Mouse (Mus musculus) limb, embryonic 15.5 days (tissue): Measurements from ENCODE around the gene Smg6. TPM values are rescaled to one million over a fixed set of nuclear protein-coding genes. Genes with fewer than 3 reads are reported as not detected.

Source experiments
- ATAC-seq: fragments of 200-750 bp; cut with Nextera tagmentation; 2 replicates; pipeline ENCODE4 v1.8.0; 2017; ENCODE audit warnings: low read depth, moderate TSS enrichment; ENCODE audit not compliant: insufficient number of reproducible peaks, low FRiP score, low TSS enrichment
- H3K27ac ChIP-seq: fragments of 300-500 bp; sonication (generic); 2 replicates; pipeline ENCODE4 v1.5.1; 2015; ENCODE audit warnings: moderate library complexity, mild to moderate bottlenecking, inconsistent platforms
- H3K27me3 ChIP-seq: fragments of 300-500 bp; sonication (generic); 2 replicates; pipeline ENCODE4 v1.6.1; 2015; ENCODE audit warnings: inconsistent platforms
- H3K36me3 ChIP-seq: fragments of 300-500 bp; sonication (generic); 2 replicates; pipeline ENCODE4 v1.6.1; 2015; ENCODE audit warnings: inconsistent platforms
- H3K4me1 ChIP-seq: fragments of 300-500 bp; sonication (generic); 2 replicates; pipeline ENCODE4 v1.6.1; 2015; ENCODE audit warnings: inconsistent platforms
- H3K4me2 ChIP-seq: fragments of 300-500 bp; sonication (generic); 2 replicates; pipeline ENCODE4 v1.6.1; 2015; ENCODE audit warnings: mild to moderate bottlenecking, inconsistent platforms
- H3K4me3 ChIP-seq: fragments of 300-500 bp; sonication (generic); 2 replicates; pipeline ENCODE4 v1.5.1; 2015; ENCODE audit warnings: mild to moderate bottlenecking, inconsistent platforms
- H3K9ac ChIP-seq: fragments of 300-500 bp; sonication (generic); 2 replicates; pipeline ENCODE4 v1.6.1; 2015; ENCODE audit warnings: inconsistent platforms
- H3K9me3 ChIP-seq: fragments of 300-500 bp; sonication (generic); 2 replicates; pipeline ENCODE4 v1.6.1; 2016; ENCODE audit warnings: inconsistent platforms
- WGBS: fragments of 180-500 bp; shearing (Covaris S2); methylation state at CpG from one replicate; pipeline ENCODE4 v1.1.7; 2015; 5-methylcytosine and 5-hydroxymethylcytosine counted together
- polyA plus RNA-seq: library from polyadenylated mRNA; unstranded; fragments of >200 nt; fragmentation: Nextera tagmentation; extraction: Ambion mirVana; gene quantifications from 2 replicates; pipeline ENCODE4 v1.2.1, GENCODE M21; 2015

The Smg6 gene
- polyA plus RNA-seq, 1 experiment from 2014 or later, result 17.6 TPM

- WGBS, result 67% methylated on average over 8 of the region's 8 CpGs
- no peak overlapping the region for H3K4me2 ChIP-seq
- no peak for ATAC-seq
These were observed 276.1 kb downstream of the Smg6 start for GRCm38 (mm10) chr11:75201721-75202120.

GRCm38 (mm10) chr11:75203926-75204325 lies 278.3 kb downstream of the Smg6 start:
- peaks cover 9% of the 10 kb centered on the region for H3K4me1 ChIP-seq
- WGBS, result 66% methylated on average over 4 of the region's 4 CpGs
- ATAC-seq, result no peak
- H3K4me3 ChIP-seq, result no peak overlapping the region
- no peaks in the 10 kb centered on the region for H3K36me3 ChIP-seq
- H3K27ac ChIP-seq, result no peak overlapping the region
- H3K9ac ChIP-seq, result no peak overlapping the region
- H3K4me2 ChIP-seq, result no peak overlapping the region
- peaks cover 4% of the 10 kb centered on the region; the same call in 1 of the 2 replicates for H3K27me3 ChIP-seq
- H3K9me3 ChIP-seq, result no peaks in the 10 kb centered on the region

More at GRCm38 (mm10) chr11:75201721-75202120, 276.1 kb downstream of the Smg6 start:
- Histone ChIP-seq H3K4me1 (peaks cover 9% of the 10 kb centered on the region), H3K36me3 (no peaks in the 10 kb centered on the region), H3K27me3 (peaks cover 12% of the 10 kb centered on the region; the same call in 1 of the 2 replicates), H3K4me3 (no peak overlapping the region), H3K27ac (no peak overlapping the region), H3K9ac (no peak overlapping the region), H3K9me3 (no peaks in the 10 kb centered on the region)

GRCm38 (mm10) chr11:75204472-75204871 lies 278.8 kb downstream of the Smg6 start:
- no peak overlapping the region for H3K27ac ChIP-seq
- H3K4me2 ChIP-seq, result no peak overlapping the region
- no peak overlapping the region for H3K4me3 ChIP-seq
- no peaks in the 10 kb centered on the region for H3K36me3 ChIP-seq
- H3K9me3 ChIP-seq, result no peaks in the 10 kb centered on the region
- no peak for ATAC-seq
- 34% methylated on average over 9 of the region's 9 CpGs for WGBS
- H3K9ac ChIP-seq, result no peak overlapping the region
- peaks cover 1% of the 10 kb centered on the region; the same call in 1 of the 2 replicates for H3K27me3 ChIP-seq
- peaks cover 9% of the 10 kb centered on the region for H3K4me1 ChIP-seq

- Histone ChIP-seq H3K4me3 (no peak overlapping the region), H3K36me3 (no peaks in the 10 kb centered on the region), H3K4me1 (peaks cover 9% of the 10 kb centered on the region), H3K27me3 (no peaks in the 10 kb centered on the region), H3K27ac (no peak overlapping the region), H3K4me2 (no peak overlapping the region), H3K9ac (no peak overlapping the region), H3K9me3 (no peaks in the 10 kb centered on the region)
- no peak for ATAC-seq
- 63% methylated on average over 4 of the region's 4 CpGs for WGBS
These were observed 280.7 kb downstream of the Smg6 start for GRCm38 (mm10) chr11:75206347-75206746.

GRCm38 (mm10) chr11:75209363-75209762 lies 283.7 kb downstream of the Smg6 start:
- WGBS, result 61% methylated on average over 4 of the region's 4 CpGs
- ATAC-seq, result no peak
- Histone ChIP-seq H3K4me1 (peaks cover 24% of the 10 kb centered on the region), H3K9me3 (no peaks in the 10 kb centered on the region), H3K4me3 (no peak overlapping the region), H3K4me2 (no peak overlapping the region), H3K36me3 (no peaks in the 10 kb centered on the region), H3K27me3 (no peaks in the 10 kb centered on the region), H3K27ac (no peak overlapping the region), H3K9ac (no peak overlapping the region)

GRCm38 (mm10) chr11:75210093-75210492 lies 284.5 kb downstream of the Smg6 start:
- H3K4me1 ChIP-seq, result peaks cover 20% of the 10 kb centered on the region
- 80% methylated on average over 4 of the region's 4 CpGs for WGBS

GRCm38 (mm10) chr11:75210755-75211154 lies 285.1 kb downstream of the Smg6 start:
- peaks cover 20% of the 10 kb centered on the region for H3K4me1 ChIP-seq
- H3K36me3 ChIP-seq, result no peaks in the 10 kb centered on the region
- no peak overlapping the region for H3K9ac ChIP-seq
- WGBS, result 60% methylated on average over 6 of the region's 6 CpGs
- no peaks in the 10 kb centered on the region for H3K27me3 ChIP-seq
- no peak overlapping the region for H3K4me3 ChIP-seq
- no peak overlapping the region for H3K27ac ChIP-seq
- ATAC-seq, result no peak
- H3K9me3 ChIP-seq, result no peaks in the 10 kb centered on the region
- H3K4me2 ChIP-seq, result no peak overlapping the region

More at GRCm38 (mm10) chr11:75210093-75210492, 284.5 kb downstream of the Smg6 start:
- no peak overlapping the region for H3K27ac ChIP-seq
- H3K36me3 ChIP-seq, result no peaks in the 10 kb centered on the region
- H3K9ac ChIP-seq, result no peak overlapping the region
- no peak overlapping the region for H3K4me2 ChIP-seq
- no peak for ATAC-seq
- H3K4me3 ChIP-seq, result no peak overlapping the region
- no peaks in the 10 kb centered on the region for H3K9me3 ChIP-seq
- H3K27me3 ChIP-seq, result no peaks in the 10 kb centered on the region

- 54% methylated on average over 8 of the region's 8 CpGs for WGBS
- H3K4me1 ChIP-seq, result peaks cover 20% of the 10 kb centered on the region
- H3K4me3 ChIP-seq, result no peak overlapping the region
- H3K9me3 ChIP-seq, result no peaks in the 10 kb centered on the region
- no peaks in the 10 kb centered on the region for H3K27me3 ChIP-seq
- no peak overlapping the region for H3K9ac ChIP-seq
- ATAC-seq, result peak; percentile 61
- no peaks in the 10 kb centered on the region for H3K36me3 ChIP-seq
- 0 out of 2 replicates have a peak overlapping the region, but pooled peaks have one; percentile 3 for H3K27ac ChIP-seq
- no peak overlapping the region for H3K4me2 ChIP-seq
These were observed 286.5 kb downstream of the Smg6 start for GRCm38 (mm10) chr11:75212031-75212667.

GRCm38 (mm10) chr11:75212876-75213275 lies 287.3 kb downstream of the Smg6 start:
- whole genome bisulfite sequencing, result 73% methylated on average over 3 of the region's 3 CpGs
- Histone ChIP-seq H3K9ac (no peak overlapping the region), H3K36me3 (no peaks in the 10 kb centered on the region), H3K4me1 (peaks cover 20% of the 10 kb centered on the region), H3K4me2 (no peak overlapping the region), H3K27me3 (no peaks in the 10 kb centered on the region), H3K9me3 (no peaks in the 10 kb centered on the region), H3K27ac (no peak overlapping the region), H3K4me3 (no peak overlapping the region)
- no peak for ATAC-seq

- Histone ChIP-seq H3K4me1 (peaks cover 20% of the 10 kb centered on the region), H3K4me3 (peak overlapping the region; percentile 27), H3K27ac (no peak overlapping the region), H3K9me3 (no peaks in the 10 kb centered on the region), H3K36me3 (no peaks in the 10 kb centered on the region), H3K9ac (no peak overlapping the region), H3K27me3 (no peaks in the 10 kb centered on the region), H3K4me2 (peak overlapping the region; percentile 62)
- WGBS, result 8% methylated on average over 34 of the region's 35 CpGs
- no peak for ATAC-seq
These were observed 287.9 kb downstream of the Smg6 start for GRCm38 (mm10) chr11:75213372-75214080.
